Mouse (Mus musculus) thymus, postnatal 36 days (tissue): ENCODE measurements around the gene Gm527.

Experiments
- DNase-seq, 2 experiments: peaks; one replicate each; pipeline ENCODE4 v3.0.0; 2022; ENCODE audit warnings: mixed read lengths in 2 of 2

Gene Gm527

GRCm38 (mm10) chr12:64917578-64918471 is at the start of gene Gm527:
TSS of gene Gm527 (plus strand) at chr12:64917906.
- peak; percentile 94 to 96 for DNase-seq

DNA sequence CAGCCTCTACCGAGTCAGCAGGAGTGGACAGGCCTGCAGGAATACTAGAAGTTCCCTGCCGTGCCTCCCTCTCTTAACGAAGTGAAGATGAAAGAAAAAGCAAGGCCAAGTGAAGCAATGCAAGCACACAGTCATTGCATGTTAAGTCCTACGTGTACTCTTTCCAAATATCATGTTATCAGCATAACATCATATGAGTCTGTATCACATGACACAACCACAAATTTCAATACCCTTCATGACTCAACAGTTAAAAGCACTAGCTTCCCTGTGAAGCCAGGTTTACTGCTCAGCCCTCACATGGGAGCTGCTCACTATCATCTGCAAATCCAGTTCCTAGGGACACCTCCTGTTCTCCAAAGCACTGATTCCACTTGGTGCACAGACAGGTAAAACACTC is 46.6 kb upstream of the Gm527 start:
- DNase-seq = no peak

- DNase-seq = peak; percentile 29 to 31
Observed at GRCm38 (mm10) chr12:64897060-64897730, 20.5 kb upstream of the Gm527 start.

GRCm38 (mm10) chr12:64902506-64902905 is 15.2 kb upstream of the Gm527 start:
- no peak for DNase-seq

GRCm38 (mm10) chr12:64903186-64903585 is 14.5 kb upstream of the Gm527 start:
- DNase-seq = no peak

DNA sequence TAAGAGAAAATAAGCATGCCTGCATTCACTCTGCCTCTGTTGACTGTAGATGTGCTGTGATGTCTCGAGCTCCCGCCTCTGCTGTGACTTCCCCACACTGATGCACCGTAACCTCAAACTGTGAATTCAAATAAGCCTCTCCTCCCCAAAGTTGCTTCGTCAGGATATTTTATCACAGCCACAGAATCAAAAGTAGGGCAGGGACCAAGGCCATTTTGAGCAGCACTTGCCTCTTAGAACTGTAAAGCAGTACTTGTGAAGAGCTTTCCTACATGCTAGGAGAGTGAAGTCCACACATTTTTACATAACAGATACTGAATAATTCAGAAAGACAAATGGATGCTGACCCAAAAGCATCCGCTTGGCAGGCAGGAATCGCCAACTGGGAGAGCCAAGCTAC is 4.7 kb upstream of the Gm527 start:
- no peak for DNase-seq

- no peak for DNase-seq
Observed at GRCm38 (mm10) chr12:64916735-64917134, 971 bp upstream of the Gm527 start.

- peak in 1 of 2 experiments; percentile 13 for DNase-seq
Observed at GRCm38 (mm10) chr12:64937493-64937892, 19.8 kb downstream of the Gm527 start.

- no peak for DNase-seq
Observed at GRCm38 (mm10) chr12:64964560-64964959, 46.9 kb downstream of the Gm527 start.

GRCm38 (mm10) chr12:64965124-64966026 is 47.7 kb downstream of the Gm527 start, which contains the start of the genes Klhl28 and Togaram1:
TSS of gene Klhl28 (minus strand) at chr12:64965534.
TSS of gene Togaram1 (plus strand) at chr12:64965804.
- peak; percentile 98 to 99 for DNase-seq

- peak; percentile 61 to 74 for DNase-seq
Observed at GRCm38 (mm10) chr12:64966101-64966631, 48.5 kb downstream of the Gm527 start.

GRCm38 (mm10) chr12:64966652-64967435 is 49.1 kb downstream of the Gm527 start:
- peak in 1 of 2 experiments; percentile 6 for DNase-seq

DNA sequence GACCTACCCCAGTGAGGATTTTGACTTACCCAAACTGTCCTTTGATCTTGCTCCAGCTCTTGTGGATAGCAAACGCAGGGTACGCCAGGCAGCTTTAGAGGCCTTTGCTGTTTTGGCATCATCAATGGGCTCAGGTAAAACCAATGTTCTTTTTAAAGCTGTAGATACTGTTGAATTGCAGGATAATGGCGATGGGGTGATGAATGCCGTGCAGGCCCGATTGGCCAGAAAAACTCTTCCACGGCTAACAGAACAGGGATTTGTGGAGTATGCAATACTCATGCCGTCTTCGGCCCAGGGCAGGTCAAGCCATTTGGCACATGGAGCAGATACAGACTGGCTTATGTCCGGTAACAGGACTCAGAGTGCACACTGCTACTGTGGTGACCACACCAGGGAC is 49.8 kb downstream of the Gm527 start:
- DNase-seq = no peak

DNA sequence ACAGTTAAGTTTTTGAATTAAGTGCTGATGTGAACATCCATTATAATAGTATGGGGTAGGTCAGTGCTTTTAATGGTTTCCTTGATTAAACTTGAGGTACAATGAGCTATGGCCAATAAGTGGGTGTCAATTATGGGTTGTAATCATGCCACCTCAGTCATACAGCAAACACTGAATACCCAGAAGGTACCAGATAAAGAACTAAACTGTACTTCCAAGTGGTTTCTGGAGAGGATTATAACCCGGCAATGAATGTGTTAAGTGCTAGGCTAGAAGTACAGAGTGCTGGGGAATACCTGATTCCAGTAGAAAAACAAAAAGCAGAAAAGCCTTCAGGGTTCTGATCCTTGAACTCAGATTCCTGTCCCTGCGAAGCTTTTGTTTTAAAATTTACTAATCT is 50.4 kb downstream of the Gm527 start:
- no peak for DNase-seq

- no peak for DNase-seq
Observed at GRCm38 (mm10) chr12:64971399-64971798, 53.7 kb downstream of the Gm527 start.

DNA sequence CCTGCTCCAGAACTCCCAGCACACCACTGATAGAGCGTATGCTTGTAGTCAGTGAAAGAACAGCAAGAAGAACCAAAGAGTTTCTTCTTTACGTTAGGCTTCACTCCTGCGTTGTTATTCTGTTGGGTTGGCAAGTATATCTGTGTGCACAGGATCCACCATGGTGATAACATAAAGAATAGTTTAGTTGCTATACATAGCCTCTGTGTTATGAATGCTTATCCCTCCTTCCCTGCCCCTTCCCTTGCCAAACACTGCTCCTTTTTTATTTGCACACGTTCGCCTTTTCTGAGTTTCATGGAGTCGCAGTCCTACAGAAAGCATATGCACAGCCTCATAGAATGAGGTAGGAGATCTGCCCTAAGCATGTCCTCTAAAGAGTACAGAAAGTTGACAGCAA is 54.4 kb downstream of the Gm527 start:
- no peak for DNase-seq
